Mouse (Mus musculus): Measurements from ENCODE around the gene Spata25.

Gene Spata25

DNA sequence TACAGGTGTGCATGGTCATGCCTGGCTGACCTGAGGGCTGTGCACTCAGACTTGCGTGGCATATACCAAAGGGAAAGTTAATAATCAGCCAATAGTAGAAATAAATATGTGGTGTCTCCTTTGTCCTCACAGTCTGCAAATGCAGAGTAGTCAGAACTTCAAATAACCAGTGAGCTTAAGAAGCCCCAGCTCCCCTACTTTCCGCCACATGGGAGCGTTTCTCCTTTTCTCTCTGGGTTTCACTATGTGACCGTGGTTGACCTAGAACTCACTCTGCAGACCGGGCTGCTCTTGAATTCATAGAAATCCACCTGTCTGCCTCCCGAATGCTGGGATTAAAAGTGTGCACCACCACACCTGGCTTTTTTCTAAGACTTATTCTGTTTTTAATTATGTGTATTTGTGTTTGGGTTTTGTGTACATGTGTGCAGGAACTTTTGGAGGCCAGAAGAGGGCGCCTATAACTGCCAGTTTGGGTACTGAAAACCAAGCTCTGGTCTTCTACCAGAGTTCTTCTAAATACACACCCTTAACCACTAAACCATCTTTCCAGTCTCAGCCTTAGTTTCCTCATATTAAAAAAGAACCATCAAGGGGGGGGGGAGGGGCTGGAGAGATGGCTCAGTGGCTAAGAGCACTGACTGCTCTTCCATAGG lies 44.3 kb downstream of the Spata25 start:
- DNase-seq (ENCODE audit: low spot score): no peak

DNA sequence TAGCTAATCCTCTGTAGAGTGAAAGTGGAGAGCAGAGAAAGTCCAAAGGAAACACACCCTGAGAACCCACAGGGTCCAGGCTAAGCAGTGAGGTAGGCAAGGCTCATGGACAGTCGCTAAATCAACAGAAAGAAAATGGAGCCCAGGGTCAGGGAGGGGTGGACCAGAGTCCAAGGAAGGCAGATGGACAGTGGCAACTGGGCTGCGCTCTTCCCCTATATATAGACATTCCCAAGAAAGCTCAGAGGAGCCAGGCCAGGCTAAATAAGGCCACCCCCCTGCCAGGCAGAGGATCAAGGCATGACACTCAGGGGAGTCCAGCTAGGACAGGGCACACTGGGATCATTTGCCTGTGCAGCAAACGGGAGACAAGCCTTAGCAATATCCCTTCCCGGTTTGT lies 46.5 kb downstream of the Spata25 start:
- DNase-seq (ENCODE audit: low spot score): no peak

DNA sequence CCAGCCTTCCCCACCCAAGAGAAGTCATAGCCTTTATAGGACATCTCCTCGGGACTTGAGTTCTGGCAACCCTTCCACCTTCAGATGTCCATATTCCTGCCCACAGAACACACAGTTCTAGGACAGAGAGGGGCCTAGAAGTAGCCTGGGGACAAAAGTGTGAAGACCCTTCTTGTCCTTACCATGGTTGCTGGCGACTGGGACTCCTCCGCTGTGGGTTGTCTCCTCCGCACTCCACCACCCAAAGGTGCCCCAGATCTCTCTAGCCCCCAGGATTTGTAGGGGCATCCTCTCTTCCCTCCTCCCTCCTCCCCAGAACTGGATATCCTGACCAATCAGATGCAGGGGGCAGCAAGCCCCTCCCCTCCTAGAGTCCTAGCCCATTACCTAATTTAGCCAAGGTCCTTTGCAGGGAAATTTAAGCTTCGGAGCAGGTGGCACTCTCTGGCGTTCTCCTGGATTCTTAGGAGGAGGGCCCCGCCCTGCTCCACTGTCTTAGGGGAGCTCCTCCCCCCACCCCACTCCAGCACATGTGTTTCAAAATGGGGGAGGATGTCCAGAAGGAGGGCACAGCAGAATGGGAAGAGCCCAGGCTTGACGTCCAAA lies 48.8 kb downstream of the Spata25 start, which contains the start of gene Tnnc2:
TSS of gene Tnnc2 (minus strand) at position 487 of the 606 bp plus-strand sequence.
- no peak for DNase-seq (ENCODE audit: low spot score)

DNA sequence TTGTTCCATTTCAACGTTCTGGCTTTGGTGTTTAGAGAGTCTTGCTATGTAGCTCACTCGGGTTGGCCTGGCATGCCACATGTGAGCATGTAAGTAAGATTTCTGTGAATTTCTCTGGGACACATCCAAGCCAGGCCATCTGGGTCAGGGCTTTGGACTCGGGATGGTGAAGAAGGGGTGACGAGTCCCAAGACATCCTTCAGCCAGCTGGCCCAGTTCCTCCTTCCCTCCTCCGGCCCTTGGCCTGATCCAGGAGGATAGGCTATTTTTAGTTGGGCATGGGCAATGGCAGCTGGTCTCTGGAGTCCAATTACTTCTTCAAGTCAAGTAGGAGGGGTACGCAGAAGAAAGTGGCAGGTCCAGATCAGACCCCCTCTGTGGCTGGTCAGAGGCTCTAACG lies 49.5 kb downstream of the Spata25 start:
- DNase-seq (ENCODE audit: low spot score): no peak

DNA sequence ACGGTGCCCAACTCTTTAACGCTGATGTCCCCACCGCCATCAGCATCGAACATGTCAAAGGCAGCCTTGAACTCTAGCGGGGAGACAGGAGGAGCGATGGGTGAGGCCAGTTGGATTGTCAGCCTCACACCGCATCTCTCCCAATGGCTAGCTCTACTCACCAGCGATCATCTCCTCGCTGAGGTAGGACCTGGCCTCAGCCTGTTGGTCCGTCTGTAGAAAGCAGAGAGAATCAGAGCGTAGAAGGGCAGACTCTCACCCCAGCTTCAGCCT lies 50.4 kb downstream of the Spata25 start:
- no peak for DNase-seq (ENCODE audit: low spot score)

DNA sequence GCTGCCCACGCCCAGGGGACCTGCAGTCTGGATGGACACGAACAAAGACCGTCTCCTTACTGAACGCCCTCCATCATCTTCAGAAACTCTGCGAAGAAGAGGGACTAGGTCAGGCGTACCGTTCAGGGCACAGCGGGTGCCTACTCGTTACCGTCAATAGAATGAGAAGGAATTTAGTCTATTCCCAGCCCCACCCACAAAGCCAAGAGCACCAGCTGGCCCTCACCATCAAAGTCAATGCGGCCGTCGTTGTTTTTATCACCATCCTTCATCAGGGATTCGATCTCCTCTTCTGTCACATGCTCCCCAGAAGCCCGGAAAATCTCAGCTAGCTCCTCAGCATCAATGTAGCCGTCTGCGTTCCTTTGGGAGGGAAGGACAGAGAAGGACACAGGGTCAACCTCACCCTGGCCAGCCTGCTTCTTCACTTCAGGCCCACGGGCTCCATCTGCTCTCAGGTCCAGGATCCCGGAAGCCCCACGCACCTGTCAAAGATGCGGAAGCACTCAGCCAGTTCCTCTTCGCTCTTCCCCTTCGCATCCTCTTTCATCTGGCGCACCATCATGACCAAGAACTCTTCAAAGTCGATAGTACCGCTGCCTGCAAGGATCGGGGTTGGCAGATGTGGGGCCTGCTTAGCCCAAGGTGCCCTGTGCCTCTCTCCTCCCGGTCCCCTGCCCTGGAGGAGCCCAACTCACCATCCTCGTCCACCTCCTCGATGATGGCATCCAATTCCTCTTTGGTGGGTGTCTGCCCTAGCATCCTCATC lies 50.9 kb downstream of the Spata25 start:
- DNase-seq (ENCODE audit: low spot score): no peak

DNA sequence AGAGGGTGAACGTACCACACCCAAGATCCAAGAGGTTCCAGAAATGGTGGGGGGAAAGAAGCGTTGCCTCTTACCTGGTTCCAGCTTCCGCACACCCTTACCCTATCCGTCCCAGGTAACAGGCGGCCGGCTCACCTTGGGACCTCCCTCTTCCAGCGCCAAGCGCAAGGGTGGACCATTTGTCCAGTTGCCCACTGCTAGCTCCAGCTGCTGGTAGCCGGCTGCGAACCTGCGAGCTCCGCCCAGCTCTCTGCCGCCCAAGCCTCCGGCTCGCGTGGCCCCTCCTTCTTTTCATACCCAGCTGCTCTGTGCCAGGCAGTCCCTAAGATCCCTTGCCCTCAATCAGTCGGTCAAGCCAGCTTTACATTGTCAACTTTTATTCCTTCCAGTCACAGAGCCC lies 51.5 kb downstream of the Spata25 start:
- no peak for DNase-seq (ENCODE audit: low spot score)

All from ovary, postnatal 14 days (tissue).